Mouse (Mus musculus) lung, postnatal 0 days (tissue): ENCODE results near the gene Arl13b.

ENCODE experiments used
- CTCF ChIP-seq: IDR thresholded peaks from 2 replicates; pipeline ENCODE4 v1.5.1; 2016; ENCODE audit warnings: antibody characterized with exemption, mild to moderate bottlenecking
- EP300 ChIP-seq: IDR thresholded peaks from 2 replicates; pipeline ENCODE4 v1.6.1; 2016; ENCODE audit warnings: antibody characterized with exemption, mild to moderate bottlenecking, control low read depth

- TF ChIP-seq CTCF (no peak), EP300 (no peak)
These were observed 49.0 kb upstream of the Arl13b start for GRCm38 (mm10) chr16:62895824-62896223.
